Mouse (Mus musculus): Measurements from ENCODE around the gene Kmt2b.

DNA sequence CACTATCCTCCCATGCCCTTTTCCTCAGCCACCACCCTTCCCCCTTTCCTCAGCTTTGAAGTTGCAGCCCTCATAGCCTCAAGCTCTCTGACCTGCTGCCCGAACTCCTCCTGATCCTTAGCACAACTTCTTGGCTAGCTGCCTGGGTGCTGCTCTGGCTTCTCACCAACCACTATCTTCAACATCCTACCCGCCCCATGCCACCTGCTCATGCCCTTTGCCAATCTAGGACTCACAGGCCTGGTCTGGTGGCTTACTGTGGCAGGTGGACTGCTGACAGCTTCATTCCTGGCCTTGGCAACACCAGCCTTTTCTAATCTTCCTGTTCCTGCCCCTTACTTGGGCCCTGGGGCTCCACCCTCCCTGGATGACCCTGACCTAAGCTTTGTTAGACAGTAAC lies 15.6 kb downstream of the Kmt2b start:
- no peak for TF ChIP-seq POLR2A (IDR thresholded peaks at IDR 0.05; ENCODE audit: low read depth, low read length)
- no peak for TF ChIP-seq CTCF (IDR thresholded peaks at IDR 0.05; ENCODE audit: borderline replicate concordance, insufficient read depth, low read length)
